Mouse (Mus musculus) frontal cortex, adult (tissue): ENCODE measurements around the gene Ostm1.

Experiments used
- ATAC-seq: cut with Nextera tagmentation; 2 replicates; pipeline ENCODE4 v1.9.2; 2017; ENCODE audit warnings: mild to moderate bottlenecking, moderate library complexity, mixed read lengths; ENCODE audit not compliant: low TSS enrichment

The Ostm1 gene

GRCm38 (mm10) chr10:42679586-42679985 is 96.0 kb downstream of the Ostm1 start:
- ATAC-seq, result no peak

- ATAC-seq, result no peak
Observed at GRCm38 (mm10) chr10:42680582-42681001, 97.0 kb downstream of the Ostm1 start.

- ATAC-seq, result no peak
Observed at GRCm38 (mm10) chr10:42682421-42682820, 98.8 kb downstream of the Ostm1 start.

GRCm38 (mm10) chr10:42687873-42688272 is 104.3 kb downstream of the Ostm1 start:
- ATAC-seq, result no peak

GRCm38 (mm10) chr10:42689694-42690093 is 106.1 kb downstream of the Ostm1 start:
- ATAC-seq, result no peak

- ATAC-seq, result no peak
Observed at GRCm38 (mm10) chr10:42690233-42691028, 106.8 kb downstream of the Ostm1 start.

GRCm38 (mm10) chr10:42691051-42691450 is 107.4 kb downstream of the Ostm1 start:
- ATAC-seq, result no peak

- no peak for ATAC-seq
Observed at GRCm38 (mm10) chr10:42692095-42692494, 108.5 kb downstream of the Ostm1 start.

GRCm38 (mm10) chr10:42692794-42693193 is 109.2 kb downstream of the Ostm1 start:
- no peak for ATAC-seq

- no peak for ATAC-seq
Observed at GRCm38 (mm10) chr10:42693482-42693881, 109.9 kb downstream of the Ostm1 start.

GRCm38 (mm10) chr10:42696361-42696760 is 112.7 kb downstream of the Ostm1 start:
- no peak for ATAC-seq

- ATAC-seq, result peak; percentile 96
Observed at GRCm38 (mm10) chr10:42697007-42697406, 113.4 kb downstream of the Ostm1 start.

GRCm38 (mm10) chr10:42698375-42698774 is 114.8 kb downstream of the Ostm1 start:
- no peak for ATAC-seq

- ATAC-seq, result no peak
Observed at GRCm38 (mm10) chr10:42698994-42699393, 115.4 kb downstream of the Ostm1 start.

- ATAC-seq, result no peak
Observed at GRCm38 (mm10) chr10:42702111-42702510, 118.5 kb downstream of the Ostm1 start.

- no peak for ATAC-seq
Observed at GRCm38 (mm10) chr10:42714676-42715075, 131.1 kb downstream of the Ostm1 start.

GRCm38 (mm10) chr10:42715366-42716035 is 131.9 kb downstream of the Ostm1 start:
- peak; percentile 13; the same call in 1 of the 2 replicates for ATAC-seq

- no peak for ATAC-seq
Observed at GRCm38 (mm10) chr10:42722116-42722515, 138.5 kb downstream of the Ostm1 start.

- ATAC-seq, result no peak
Observed at GRCm38 (mm10) chr10:42723275-42724232, 139.9 kb downstream of the Ostm1 start.

- ATAC-seq, result no peak; the same call in 1 of the 2 replicates
Observed at GRCm38 (mm10) chr10:42729607-42730006, 146.0 kb downstream of the Ostm1 start.

- no peak for ATAC-seq
Observed at GRCm38 (mm10) chr10:42734546-42735060, 151.0 kb downstream of the Ostm1 start.

- ATAC-seq, result no peak
Observed at GRCm38 (mm10) chr10:42751813-42752212, 168.2 kb downstream of the Ostm1 start.
